Mouse (Mus musculus) heart, postnatal 4 days (tissue): Measurements from ENCODE around the gene Gm17581. TPM values are rescaled to one million over a fixed set of nuclear protein-coding genes. Genes with fewer than 3 reads are reported as not detected.

Source experiments
- DNase-seq: peaks from one replicate; pipeline ENCODE4 v3.0.0; 2021
- total RNA-seq, 2 experiments: library from RNA; stranded (reverse); gene quantifications; 2 replicates each; pipeline ENCODE4 v1.2.3; 2021

Gm17581 gene
- total RNA-seq, 2 experiments from 2014 or later = not detected

DNA sequence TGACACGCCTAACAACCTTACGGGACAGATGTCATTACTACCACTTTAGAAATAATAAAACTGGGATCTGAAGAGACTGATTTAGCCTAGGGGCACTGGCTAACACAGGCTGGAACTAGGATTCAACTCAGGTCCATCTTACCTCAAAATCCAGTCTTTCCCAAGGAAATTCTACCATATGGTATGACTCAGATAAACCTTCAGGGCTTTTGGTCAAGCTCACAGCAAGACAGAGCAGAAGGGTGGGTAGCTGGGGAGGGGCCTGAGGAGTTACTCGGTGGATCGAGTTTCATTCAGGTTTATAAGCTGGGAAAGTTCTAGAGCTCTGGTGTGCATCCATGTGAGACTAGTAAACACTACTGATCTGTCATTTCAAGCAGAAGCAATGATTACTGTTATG, 46.5 kb downstream of the Gm17581 start:
- no peak for DNase-seq

- DNase-seq = no peak
Measured at GRCm38 (mm10) chr2:155687746-155688145, 47.9 kb downstream of the Gm17581 start.

DNA sequence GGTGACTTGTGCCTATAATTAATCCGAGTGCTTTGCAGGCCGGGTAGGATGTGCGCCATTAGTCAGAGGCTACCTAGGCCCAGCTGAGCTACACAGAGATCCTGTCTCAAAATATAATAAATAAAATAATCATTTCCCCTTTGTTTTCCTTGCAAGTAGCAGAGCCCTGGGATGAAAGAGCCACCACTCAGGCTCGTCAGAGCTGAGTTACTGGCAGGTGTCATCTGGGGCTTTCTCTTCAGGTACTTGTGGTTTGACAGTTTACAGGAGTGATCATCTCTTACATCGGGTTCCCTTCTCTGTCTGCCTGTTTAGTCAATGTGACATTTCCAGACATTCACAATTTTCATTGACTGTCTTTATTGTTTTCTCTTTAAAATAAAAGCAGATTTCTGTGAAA, 49.1 kb downstream of the Gm17581 start:
- DNase-seq = no peak

Other genes starting within 250 kb of the Gm17581 start
- 10 to 100 TPM; 27.4 TPM for gene Acss2, start 217.9 kb downstream of the Gm17581 start, total RNA-seq
- gene Ggt7, start 217.6 kb downstream of the Gm17581 start, total RNA-seq = 1 to 10 TPM in 1 of 2 experiments, under 1 TPM in 1; 0.62 to 1.3 TPM
- 10 to 100 TPM; 17.3 to 18.2 TPM for gene Gss, start 143.1 kb downstream of the Gm17581 start, total RNA-seq
- 10 to 100 TPM; 60.5 to 63.8 TPM for gene Myh7b, start 124.7 kb downstream of the Gm17581 start, total RNA-seq
- 10 to 100 TPM; 81.3 to 82.1 TPM for gene Trpc4ap, start 43.5 kb downstream of the Gm17581 start, total RNA-seq
- gene Edem2, start 6.4 kb downstream of the Gm17581 start, total RNA-seq = 1 to 10 TPM; 9.3 to 9.7 TPM
- 1 to 10 TPM; 5.6 to 8.0 TPM for gene Procr, start 15.3 kb upstream of the Gm17581 start, total RNA-seq
- under 1 TPM; 0.07 TPM for gene Mmp24, start 39.5 kb upstream of the Gm17581 start, total RNA-seq
- 10 to 100 TPM; 11.0 to 11.5 TPM for gene BC029722, start 83.6 kb upstream of the Gm17581 start, total RNA-seq
- 10 to 100 TPM; 86.4 to 95.7 TPM for gene Eif6, start 91.1 kb upstream of the Gm17581 start, total RNA-seq
- not detected for gene Fam83c, start 99.0 kb upstream of the Gm17581 start, total RNA-seq
- 100 to 1,000 TPM; 149 to 164 TPM for gene Uqcc1, start 194.4 kb upstream of the Gm17581 start, total RNA-seq
- gene Gm15557, start 204.9 kb upstream of the Gm17581 start, total RNA-seq = not detected
- under 1 TPM in 1 of 2 experiments, not detected in 1; 0.12 TPM for gene Gdf5, start 209.5 kb upstream of the Gm17581 start, total RNA-seq
- gene Cep250, start 220.6 kb upstream of the Gm17581 start, total RNA-seq = 10 to 100 TPM; 11.9 to 14.4 TPM